Mouse (Mus musculus): Measurements from ENCODE around the gene Grin2a. TPM values are rescaled to one million over a fixed set of nuclear protein-coding genes. Genes with fewer than 3 reads are reported as not detected.

The Grin2a gene
- polyA plus RNA-seq, 1 experiment from 2014 or later = 0.05 TPM

GRCm38 (mm10) chr16:9583981-9584380 is 411.4 kb downstream of the Grin2a start:
- Histone ChIP-seq H3K4me2 (ENCODE audit: low read depth, low read length) (no peak overlapping the region), H3K36me3 (ENCODE audit: control insufficient read depth, insufficient read depth, low read length) (no peaks in the 10 kb centered on the region), H3K27me3 (ENCODE audit: control insufficient read depth, insufficient read depth, low read depth, low read length) (no peaks in the 10 kb centered on the region), H3K9ac (ENCODE audit: low read length) (no peak overlapping the region), H3K4me3 (ENCODE audit: low read length) (no peak overlapping the region), H3K9me3 (ENCODE audit: control insufficient read depth, low read length) (no peaks in the 10 kb centered on the region), H3K27ac (ENCODE audit: low read length) (no peak overlapping the region), H3K4me1 (replicated peaks; ENCODE audit: control insufficient read depth, insufficient read depth, low read length) (no peaks in the 10 kb centered on the region)
- ATAC-seq (ENCODE audit: low read depth) = no peak
- 62% methylated on average over 2 of the region's 2 CpGs for WGBS

- Histone ChIP-seq H3K4me1 (replicated peaks; ENCODE audit: control insufficient read depth, insufficient read depth, low read length) (peaks cover 4% of the 10 kb centered on the region; the same call in 1 of the 2 replicates), H3K27me3 (ENCODE audit: control insufficient read depth, insufficient read depth, low read depth, low read length) (no peaks in the 10 kb centered on the region), H3K4me2 (ENCODE audit: low read depth, low read length) (no peak overlapping the region), H3K9ac (ENCODE audit: low read length) (no peak overlapping the region), H3K4me3 (ENCODE audit: low read length) (no peak overlapping the region), H3K36me3 (ENCODE audit: control insufficient read depth, insufficient read depth, low read length) (no peaks in the 10 kb centered on the region), H3K27ac (ENCODE audit: low read length) (no peak overlapping the region), H3K9me3 (ENCODE audit: control insufficient read depth, low read length) (no peaks in the 10 kb centered on the region)
- ATAC-seq (ENCODE audit: low read depth) = no peak
- WGBS = 37% methylated on average over 1 of the region's 1 CpGs
Observed at GRCm38 (mm10) chr16:9571793-9572192, 423.6 kb downstream of the Grin2a start.

GRCm38 (mm10) chr16:9567286-9567685 is 428.1 kb downstream of the Grin2a start:
- Histone ChIP-seq H3K27me3 (ENCODE audit: control insufficient read depth, insufficient read depth, low read depth, low read length) (no peaks in the 10 kb centered on the region), H3K9me3 (ENCODE audit: control insufficient read depth, low read length) (no peaks in the 10 kb centered on the region), H3K9ac (ENCODE audit: low read length) (no peak overlapping the region), H3K4me1 (replicated peaks; ENCODE audit: control insufficient read depth, insufficient read depth, low read length) (peaks cover 4% of the 10 kb centered on the region; the same call in 1 of the 2 replicates), H3K4me2 (ENCODE audit: low read depth, low read length) (no peak overlapping the region), H3K36me3 (ENCODE audit: control insufficient read depth, insufficient read depth, low read length) (no peaks in the 10 kb centered on the region), H3K27ac (ENCODE audit: low read length) (no peak overlapping the region), H3K4me3 (ENCODE audit: low read length) (no peak overlapping the region)
- ATAC-seq (ENCODE audit: low read depth) = no peak
- WGBS = 27% methylated on average over 2 of the region's 2 CpGs

- no peaks in the 10 kb centered on the region for H3K27me3 ChIP-seq (ENCODE audit: control insufficient read depth, insufficient read depth, low read depth, low read length)
- H3K36me3 ChIP-seq (ENCODE audit: control insufficient read depth, insufficient read depth, low read length) = no peaks in the 10 kb centered on the region
- no peak overlapping the region for H3K9ac ChIP-seq (ENCODE audit: low read length)
- no peaks in the 10 kb centered on the region for H3K9me3 ChIP-seq (ENCODE audit: control insufficient read depth, low read length)
- no peak overlapping the region for H3K4me3 ChIP-seq (ENCODE audit: low read length)
- no peak for ATAC-seq (ENCODE audit: low read depth)
- no peaks in the 10 kb centered on the region for H3K4me1 ChIP-seq (replicated peaks; ENCODE audit: control insufficient read depth, insufficient read depth, low read length)
- no peak overlapping the region for H3K27ac ChIP-seq (ENCODE audit: low read length)
- WGBS = 32% methylated on average over 1 of the region's 1 CpGs
- no peak overlapping the region for H3K4me2 ChIP-seq (ENCODE audit: low read depth, low read length)
Observed at GRCm38 (mm10) chr16:9561816-9562215, 433.5 kb downstream of the Grin2a start.

- H3K27me3 ChIP-seq (ENCODE audit: control insufficient read depth, insufficient read depth, low read depth, low read length) = no peaks in the 10 kb centered on the region
- 86% methylated on average over 5 of the region's 5 CpGs for WGBS
- no peaks in the 10 kb centered on the region for H3K9me3 ChIP-seq (ENCODE audit: control insufficient read depth, low read length)
- H3K9ac ChIP-seq (ENCODE audit: low read length) = no peak overlapping the region
- no peaks in the 10 kb centered on the region for H3K36me3 ChIP-seq (ENCODE audit: control insufficient read depth, insufficient read depth, low read length)
- H3K4me1 ChIP-seq (replicated peaks; ENCODE audit: control insufficient read depth, insufficient read depth, low read length) = no peaks in the 10 kb centered on the region
- no peak overlapping the region for H3K27ac ChIP-seq (ENCODE audit: low read length)
- H3K4me2 ChIP-seq (ENCODE audit: low read depth, low read length) = no peak overlapping the region
- H3K4me3 ChIP-seq (ENCODE audit: low read length) = no peak overlapping the region
- no peak for ATAC-seq (ENCODE audit: low read depth)
Observed at GRCm38 (mm10) chr16:9535196-9535595, 460.2 kb downstream of the Grin2a start.

GRCm38 (mm10) chr16:9533564-9534332 is 461.6 kb downstream of the Grin2a start:
- no peaks in the 10 kb centered on the region for H3K4me1 ChIP-seq (replicated peaks; ENCODE audit: control insufficient read depth, insufficient read depth, low read length)
- no peak overlapping the region for H3K4me2 ChIP-seq (ENCODE audit: low read depth, low read length)
- no peaks in the 10 kb centered on the region for H3K36me3 ChIP-seq (ENCODE audit: control insufficient read depth, insufficient read depth, low read length)
- no peak for ATAC-seq (ENCODE audit: low read depth)
- H3K9ac ChIP-seq (ENCODE audit: low read length) = no peak overlapping the region
- H3K27ac ChIP-seq (ENCODE audit: low read length) = no peak overlapping the region
- no peaks in the 10 kb centered on the region for H3K9me3 ChIP-seq (ENCODE audit: control insufficient read depth, low read length)
- H3K4me3 ChIP-seq (ENCODE audit: low read length) = no peak overlapping the region
- no peaks in the 10 kb centered on the region for H3K27me3 ChIP-seq (ENCODE audit: control insufficient read depth, insufficient read depth, low read depth, low read length)
- WGBS = 67% methylated on average over 9 of the region's 9 CpGs

GRCm38 (mm10) chr16:9532843-9533532 is 462.4 kb downstream of the Grin2a start:
- WGBS = 66% methylated on average over 6 of the region's 6 CpGs
- no peak for ATAC-seq (ENCODE audit: low read depth)

GRCm38 (mm10) chr16:9527214-9527613 is 468.1 kb downstream of the Grin2a start:
- no peaks in the 10 kb centered on the region for H3K9me3 ChIP-seq (ENCODE audit: control insufficient read depth, low read length)

More at GRCm38 (mm10) chr16:9532843-9533532, 462.4 kb downstream of the Grin2a start:
- no peak overlapping the region for H3K4me2 ChIP-seq (ENCODE audit: low read depth, low read length)
- H3K9ac ChIP-seq (ENCODE audit: low read length) = no peak overlapping the region
- no peaks in the 10 kb centered on the region for H3K4me1 ChIP-seq (replicated peaks; ENCODE audit: control insufficient read depth, insufficient read depth, low read length)
- H3K27ac ChIP-seq (ENCODE audit: low read length) = no peak overlapping the region
- no peak overlapping the region for H3K4me3 ChIP-seq (ENCODE audit: low read length)
- no peaks in the 10 kb centered on the region for H3K36me3 ChIP-seq (ENCODE audit: control insufficient read depth, insufficient read depth, low read length)
- no peaks in the 10 kb centered on the region for H3K9me3 ChIP-seq (ENCODE audit: control insufficient read depth, low read length)
- H3K27me3 ChIP-seq (ENCODE audit: control insufficient read depth, insufficient read depth, low read depth, low read length) = no peaks in the 10 kb centered on the region

GRCm38 (mm10) chr16:9523314-9523713 is 472.0 kb downstream of the Grin2a start:
- Histone ChIP-seq H3K36me3 (ENCODE audit: control insufficient read depth, insufficient read depth, low read length) (no peaks in the 10 kb centered on the region), H3K27ac (ENCODE audit: low read length) (no peak overlapping the region), H3K4me2 (ENCODE audit: low read depth, low read length) (no peak overlapping the region), H3K4me3 (ENCODE audit: low read length) (no peak overlapping the region), H3K9ac (ENCODE audit: low read length) (no peak overlapping the region), H3K27me3 (ENCODE audit: control insufficient read depth, insufficient read depth, low read depth, low read length) (no peaks in the 10 kb centered on the region), H3K9me3 (ENCODE audit: control insufficient read depth, low read length) (no peaks in the 10 kb centered on the region), H3K4me1 (replicated peaks; ENCODE audit: control insufficient read depth, insufficient read depth, low read length) (no peaks in the 10 kb centered on the region)
- ATAC-seq (ENCODE audit: low read depth) = no peak

More at GRCm38 (mm10) chr16:9527214-9527613, 468.1 kb downstream of the Grin2a start:
- Histone ChIP-seq H3K27ac (ENCODE audit: low read length) (no peak overlapping the region), H3K4me3 (ENCODE audit: low read length) (no peak overlapping the region), H3K9ac (ENCODE audit: low read length) (no peak overlapping the region), H3K27me3 (ENCODE audit: control insufficient read depth, insufficient read depth, low read depth, low read length) (no peaks in the 10 kb centered on the region), H3K36me3 (ENCODE audit: control insufficient read depth, insufficient read depth, low read length) (no peaks in the 10 kb centered on the region), H3K4me1 (replicated peaks; ENCODE audit: control insufficient read depth, insufficient read depth, low read length) (no peaks in the 10 kb centered on the region), H3K4me2 (ENCODE audit: low read depth, low read length) (no peak overlapping the region)
- 54% methylated on average over 5 of the region's 5 CpGs for WGBS
- ATAC-seq (ENCODE audit: low read depth) = no peak

All from lung, embryonic 16.5 days (tissue).